Mouse (Mus musculus) neural tube, embryonic 14.5 days (tissue): Measurements from ENCODE around the gene Tmem132c. TPM values are rescaled to one million over a fixed set of nuclear protein-coding genes. Genes with fewer than 3 reads are reported as not detected.

ENCODE experiments used
- ATAC-seq: fragments of 200-750 bp; cut with Nextera tagmentation; 2 replicates; pipeline ENCODE4 v1.8.0; 2017; ENCODE audit warnings: low read depth, mild to moderate bottlenecking, moderate TSS enrichment, moderate library complexity
- H3K27ac ChIP-seq: fragments of 300-500 bp; sonication (generic); 2 replicates; pipeline ENCODE4 v1.5.1; 2014; ENCODE audit warnings: low read depth, mild to moderate bottlenecking, control low read depth, low read length, moderate library complexity, mixed read lengths
- H3K27me3 ChIP-seq: fragments of 300-500 bp; sonication (generic); 2 replicates; pipeline ENCODE4 v1.6.1; 2014; ENCODE audit warnings: low read length; ENCODE audit not compliant: control insufficient read depth, insufficient read depth
- H3K36me3 ChIP-seq: fragments of 300-500 bp; sonication (generic); 2 replicates; pipeline ENCODE4 v1.6.1; 2014; ENCODE audit warnings: low read length, mixed read lengths; ENCODE audit not compliant: control insufficient read depth, insufficient read depth
- H3K4me1 ChIP-seq: fragments of 300-500 bp; sonication (generic); 2 replicates; pipeline ENCODE4 v1.6.1; 2014; ENCODE audit warnings: low read length; ENCODE audit not compliant: control insufficient read depth, insufficient read depth
- H3K4me2 ChIP-seq: fragments of 300-500 bp; sonication (generic); 2 replicates; pipeline ENCODE4 v1.6.1; 2014; ENCODE audit warnings: mild to moderate bottlenecking, low read depth, low read length, control low read depth
- H3K4me3 ChIP-seq: fragments of 300-500 bp; sonication (generic); 2 replicates; pipeline ENCODE4 v1.5.1; 2014; ENCODE audit warnings: low read depth, low read length, control low read depth, mixed read lengths
- H3K9ac ChIP-seq: fragments of 300-500 bp; sonication (generic); replicated peaks from 2 replicates; pipeline ENCODE4 v1.6.1; 2014; ENCODE audit warnings: low read depth, mild to moderate bottlenecking, control low read depth, low read length, mixed read lengths
- H3K9me3 ChIP-seq: fragments of 300-500 bp; sonication (generic); 2 replicates; pipeline ENCODE4 v1.6.1; 2016; ENCODE audit warnings: low read length; ENCODE audit not compliant: control insufficient read depth
- WGBS: fragments of 180-500 bp; shearing (Covaris S2); extraction: QIAGEN DNeasy Blood & Tissue Kit; methylation state at CpG from one replicate; pipeline ENCODE4 v1.1.7; 2014; 5-methylcytosine and 5-hydroxymethylcytosine counted together
- polyA plus RNA-seq: library from polyadenylated mRNA; unstranded; fragments of >200 nt; fragmentation: Nextera tagmentation; extraction: Ambion mirVana; gene quantifications from 2 replicates; pipeline ENCODE4 v1.2.1, GENCODE M21; 2014

The Tmem132c gene
- polyA plus RNA-seq, 1 experiment from 2014 or later = 9.4 TPM

DNA sequence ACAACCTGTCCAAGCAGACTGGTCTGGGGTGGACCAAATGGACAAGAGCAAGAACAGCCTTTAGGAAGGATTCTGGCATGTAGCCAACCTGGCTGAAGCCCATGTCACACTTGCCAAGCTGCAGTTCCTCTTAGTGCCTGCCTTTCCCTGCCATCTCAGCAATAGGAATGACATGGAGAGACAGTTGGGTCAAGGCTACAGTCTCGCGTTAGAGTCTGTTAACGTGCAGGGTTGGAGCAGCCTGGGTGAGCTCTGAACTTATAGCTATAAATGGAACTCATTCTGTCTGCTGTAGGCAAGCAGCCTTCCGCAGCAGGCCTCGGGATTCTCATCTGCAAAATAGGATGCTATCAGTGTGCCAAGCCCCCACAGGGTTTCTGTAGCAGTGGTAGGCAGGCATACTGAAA, 305.0 kb downstream of the Tmem132c start:
- no peaks in the 10 kb centered on the region for H3K27me3 ChIP-seq
- H3K9ac ChIP-seq = no peak overlapping the region
- H3K27ac ChIP-seq = no peak overlapping the region
- no peak overlapping the region for H3K4me3 ChIP-seq
- no peak for ATAC-seq
- no peaks in the 10 kb centered on the region for H3K9me3 ChIP-seq
- 84% methylated on average over 5 of the region's 5 CpGs for WGBS
- H3K36me3 ChIP-seq = no peaks in the 10 kb centered on the region
- no peaks in the 10 kb centered on the region for H3K4me1 ChIP-seq
- H3K4me2 ChIP-seq = no peak overlapping the region

DNA sequence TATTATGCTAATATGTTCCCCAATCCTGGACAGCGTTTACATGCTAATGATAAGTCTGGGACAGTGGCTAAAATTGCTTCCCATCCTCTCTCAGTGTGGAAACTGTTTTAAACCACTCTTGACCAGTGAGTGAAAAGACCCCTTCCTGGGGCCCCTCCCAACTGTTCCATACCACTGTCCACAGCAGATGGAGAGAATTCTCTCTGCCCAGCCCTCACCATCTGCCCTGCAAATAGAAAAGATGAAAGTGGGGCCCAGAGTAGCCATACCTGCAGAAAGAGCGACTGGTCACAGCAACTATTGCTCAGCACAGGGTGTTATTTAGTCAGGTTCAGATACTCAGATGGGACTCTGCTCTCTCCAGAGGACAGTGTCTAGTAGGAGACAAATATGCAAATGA, 306.5 kb downstream of the Tmem132c start:
- Histone ChIP-seq H3K4me3 (no peak overlapping the region), H3K9me3 (no peaks in the 10 kb centered on the region), H3K27me3 (no peaks in the 10 kb centered on the region), H3K4me2 (no peak overlapping the region), H3K36me3 (no peaks in the 10 kb centered on the region), H3K27ac (no peak overlapping the region), H3K9ac (no peak overlapping the region), H3K4me1 (no peaks in the 10 kb centered on the region)
- 68% methylated on average over 2 of the region's 2 CpGs for WGBS
- ATAC-seq = no peak

DNA sequence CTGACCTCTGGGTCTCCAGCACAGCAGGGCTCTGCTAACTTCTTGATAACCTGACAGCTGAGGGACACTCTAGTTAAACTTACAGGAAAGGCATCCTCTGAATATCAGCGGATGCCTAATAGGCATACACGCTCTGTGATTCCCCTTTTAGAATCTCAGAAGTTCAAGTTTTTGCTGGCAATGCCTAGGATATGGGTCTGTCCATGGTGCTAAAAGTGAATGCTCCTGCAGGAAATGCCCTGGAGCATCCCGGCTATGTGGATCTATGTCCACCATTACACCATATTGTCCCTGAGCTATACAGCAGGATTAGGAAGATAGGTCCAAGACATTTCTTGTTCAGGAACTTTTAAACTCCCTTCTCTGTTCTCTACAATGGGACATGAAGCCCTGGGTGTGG, 319.5 kb downstream of the Tmem132c start:
- Histone ChIP-seq H3K27me3 (no peaks in the 10 kb centered on the region), H3K27ac (no peak overlapping the region), H3K9ac (no peak overlapping the region), H3K4me3 (no peak overlapping the region), H3K36me3 (no peaks in the 10 kb centered on the region), H3K9me3 (no peaks in the 10 kb centered on the region), H3K4me1 (no peaks in the 10 kb centered on the region), H3K4me2 (no peak overlapping the region)
- 92% methylated on average over 3 of the region's 3 CpGs for WGBS
- ATAC-seq = no peak

DNA sequence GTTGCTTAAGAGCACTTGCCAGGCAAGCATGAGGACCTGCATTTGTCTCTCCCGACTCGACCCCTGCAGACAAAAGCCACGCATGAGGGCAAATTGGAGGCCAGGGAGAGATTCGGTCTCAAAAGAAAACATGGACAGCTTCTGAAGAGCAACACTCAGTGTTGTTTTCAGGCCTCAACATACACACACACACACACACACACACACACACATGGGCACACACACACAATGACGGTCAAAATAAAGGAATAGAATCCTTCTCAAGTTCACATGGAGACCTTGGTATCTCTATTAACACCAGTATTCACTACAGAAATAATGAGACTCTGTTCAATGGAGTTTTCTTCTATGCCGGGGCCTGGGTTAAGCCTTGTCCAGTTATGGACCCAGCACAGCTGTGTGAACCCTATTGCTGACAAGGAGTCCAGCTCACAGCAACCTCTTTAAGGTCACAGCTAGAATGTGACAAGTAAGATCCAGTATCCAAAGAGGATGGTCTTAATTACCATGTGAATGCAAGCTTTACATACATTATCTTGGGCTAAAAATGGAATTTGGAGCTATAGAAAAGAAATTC, 325.6 kb downstream of the Tmem132c start:
- H3K4me2 ChIP-seq = no peak overlapping the region
- H3K36me3 ChIP-seq = no peaks in the 10 kb centered on the region
- no peaks in the 10 kb centered on the region for H3K27me3 ChIP-seq
- H3K9me3 ChIP-seq = no peaks in the 10 kb centered on the region
- H3K9ac ChIP-seq = no peak overlapping the region
- no peaks in the 10 kb centered on the region for H3K4me1 ChIP-seq
- H3K27ac ChIP-seq = no peak overlapping the region
- no peak overlapping the region for H3K4me3 ChIP-seq
- no peak for ATAC-seq
- 75% methylated on average over 6 of the region's 6 CpGs for WGBS

DNA sequence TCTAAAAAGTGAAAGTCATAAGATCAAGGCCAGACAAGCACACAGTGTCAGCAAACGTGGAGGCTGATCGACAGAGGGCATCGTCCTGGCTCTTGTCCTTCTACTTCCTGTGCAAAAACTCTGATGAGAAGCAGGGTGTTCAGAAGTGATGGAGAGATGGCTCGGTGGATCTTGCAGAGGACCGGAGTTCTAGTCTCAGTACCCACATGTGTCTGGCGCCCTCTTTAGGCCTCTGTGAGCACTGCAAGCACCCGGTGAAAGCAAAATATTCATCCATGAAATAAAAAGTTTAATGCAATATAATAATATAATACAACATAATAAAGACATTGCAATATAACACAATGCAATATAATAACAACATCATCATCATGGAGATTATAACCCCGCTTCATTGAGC, 335.8 kb downstream of the Tmem132c start:
- ATAC-seq = no peak

DNA sequence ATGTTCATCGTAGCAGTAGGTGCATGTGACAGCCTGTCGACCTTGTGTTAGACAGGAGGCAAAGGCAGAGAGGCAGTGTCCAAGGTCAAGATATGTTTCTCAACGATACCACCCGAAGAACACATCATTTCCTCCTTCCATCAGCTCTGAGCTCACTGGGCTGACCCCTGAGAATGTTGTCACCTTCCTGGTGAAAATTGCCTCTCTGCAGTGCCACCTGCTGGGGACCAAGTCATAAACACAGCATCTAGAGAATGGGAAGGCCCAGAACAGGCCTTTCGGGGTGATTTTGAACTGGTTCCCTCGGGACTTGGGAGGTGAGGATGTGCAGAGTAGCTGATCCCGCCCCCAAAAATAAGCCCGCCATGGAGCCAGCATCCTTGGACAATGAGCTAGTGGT, 342.1 kb downstream of the Tmem132c start:
- Histone ChIP-seq H3K4me1 (no peaks in the 10 kb centered on the region), H3K9ac (no peak overlapping the region), H3K27me3 (no peaks in the 10 kb centered on the region), H3K4me3 (no peak overlapping the region), H3K27ac (no peak overlapping the region), H3K9me3 (no peaks in the 10 kb centered on the region), H3K36me3 (no peaks in the 10 kb centered on the region), H3K4me2 (no peak overlapping the region)
- no peak for ATAC-seq
- WGBS = 82% methylated on average over 8 of the region's 8 CpGs

More for the DNA sequence above, 335.8 kb downstream of the Tmem132c start:
- Histone ChIP-seq H3K27ac (no peak overlapping the region), H3K9me3 (no peaks in the 10 kb centered on the region), H3K9ac (no peak overlapping the region), H3K36me3 (no peaks in the 10 kb centered on the region), H3K27me3 (no peaks in the 10 kb centered on the region), H3K4me3 (no peak overlapping the region), H3K4me2 (no peak overlapping the region), H3K4me1 (no peaks in the 10 kb centered on the region)
- 66% methylated on average over 8 of the region's 8 CpGs for WGBS

DNA sequence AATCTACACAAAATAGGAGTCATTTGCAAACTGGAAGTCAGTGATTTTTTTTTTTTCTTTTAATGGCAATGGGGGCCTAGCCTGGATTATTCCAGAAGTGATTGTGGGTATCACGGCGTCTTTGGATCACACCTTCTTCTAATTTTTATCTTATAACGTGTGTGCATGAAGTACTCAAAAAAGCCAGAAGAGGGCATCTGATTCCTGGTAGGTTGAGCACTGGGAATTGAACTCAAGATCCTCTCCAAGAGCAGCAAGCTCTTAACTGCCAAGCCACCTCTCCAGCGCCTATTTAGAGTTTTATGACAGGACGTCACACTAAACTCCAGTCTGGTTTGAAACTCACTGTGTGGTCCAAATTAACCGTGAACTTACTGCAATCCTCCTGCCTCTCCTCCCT, 346.2 kb downstream of the Tmem132c start:
- no peak overlapping the region for H3K27ac ChIP-seq
- 56% methylated on average over 6 of the region's 6 CpGs for WGBS
- no peaks in the 10 kb centered on the region for H3K36me3 ChIP-seq
- no peaks in the 10 kb centered on the region for H3K4me1 ChIP-seq
- no peaks in the 10 kb centered on the region for H3K9me3 ChIP-seq
- H3K9ac ChIP-seq = no peak overlapping the region
- H3K27me3 ChIP-seq = no peaks in the 10 kb centered on the region
- no peak overlapping the region for H3K4me3 ChIP-seq
- no peak overlapping the region for H3K4me2 ChIP-seq
- ATAC-seq = no peak

DNA sequence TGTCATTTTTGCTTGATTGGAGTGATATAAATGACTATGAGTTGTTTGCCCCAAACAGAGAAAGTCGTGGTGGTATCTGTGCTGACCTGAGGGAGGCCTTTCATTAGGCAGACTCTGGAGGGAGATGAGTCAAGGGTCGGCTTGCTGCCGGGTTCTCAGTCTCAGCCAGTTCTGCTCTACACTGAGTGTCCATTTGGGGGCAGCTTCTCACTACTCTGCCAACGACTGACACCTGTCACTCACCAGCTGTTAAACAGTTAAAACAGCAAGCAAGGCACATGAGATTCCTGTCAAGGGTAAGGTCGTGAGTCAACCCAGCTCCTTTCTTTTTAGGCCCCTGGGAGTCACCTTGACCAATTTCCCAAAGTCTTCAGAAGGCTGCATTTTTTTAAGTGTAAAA, 350.8 kb downstream of the Tmem132c start:
- Histone ChIP-seq H3K4me1 (no peaks in the 10 kb centered on the region), H3K4me3 (no peak overlapping the region), H3K9me3 (no peaks in the 10 kb centered on the region), H3K27ac (no peak overlapping the region), H3K9ac (no peak overlapping the region), H3K27me3 (no peaks in the 10 kb centered on the region), H3K4me2 (no peak overlapping the region), H3K36me3 (peaks cover 24% of the 10 kb centered on the region)
- 73% methylated on average over 5 of the region's 5 CpGs for WGBS
- ATAC-seq = no peak

DNA sequence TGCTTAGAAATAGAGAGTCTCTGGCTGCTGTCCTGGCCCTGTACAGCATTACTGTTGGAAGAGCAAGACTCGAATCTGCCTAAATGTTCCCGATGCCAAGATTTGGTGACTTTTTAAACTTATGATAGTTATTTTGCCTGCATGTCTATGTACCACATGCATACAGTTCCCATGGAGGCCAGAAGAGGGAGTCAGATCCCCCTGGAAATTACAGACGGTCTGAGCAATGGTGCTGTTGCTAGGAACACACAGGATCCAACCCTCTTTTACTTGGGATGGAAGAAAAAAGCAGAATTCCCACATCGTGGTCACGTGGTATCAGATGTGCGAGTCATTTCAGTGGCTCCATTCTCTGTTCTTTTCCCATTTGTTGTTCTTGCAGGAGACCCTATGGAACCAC, 351.2 kb downstream of the Tmem132c start:
- Histone ChIP-seq H3K27ac (no peak overlapping the region), H3K9ac (no peak overlapping the region), H3K4me1 (no peaks in the 10 kb centered on the region), H3K4me3 (no peak overlapping the region), H3K4me2 (no peak overlapping the region), H3K36me3 (peaks cover 29% of the 10 kb centered on the region), H3K27me3 (no peaks in the 10 kb centered on the region), H3K9me3 (no peaks in the 10 kb centered on the region)
- ATAC-seq = no peak
- 80% methylated on average over 6 of the region's 6 CpGs for WGBS
